ENCODE assay signal across 8 mouse cellular contexts in genomic region chr2:112799995-112800353, GRCm38 (mm10).
A peak's percentile ranks its signal among the peaks of the same experiment; 100 is the strongest.
DNase-seq lines count a peak whose midpoint lies in the region; ATAC-seq lines count a peak whose summit lies in the region.

No protein-coding gene starts in this region.

- H3K4me1 ChIP-seq in midbrain, embryonic 12.5 days = no peaks in the 10 kb centered on the region

- H3K36me3 ChIP-seq in midbrain, embryonic 12.5 days = no peaks in the 10 kb centered on the region

- DNase-seq in urinary bladder, adult 18-20 months (ENCODE audit: low spot score in 2 of 2) = peak; percentile 12 to 34
- DNase-seq in urinary bladder, postnatal 10 days (ENCODE audit: low spot score) = no peak
- peak; percentile 42 for DNase-seq in cerebellum, adult 9-11 months
- peak; percentile 12 to 59 for DNase-seq in frontal cortex, postnatal 14 days (ENCODE audit: low spot score in 2 of 2)
- peak; percentile 57 for DNase-seq in induced T-regulatory cell, adult 2 months (ENCODE audit: low read depth)
- DNase-seq in left cerebral cortex, postnatal 14 days (ENCODE audit: low spot score in 2 of 2) = peak; percentile 49 to 82
- peak; percentile 19 to 64 for DNase-seq in spleen, postnatal 4 days (ENCODE audit: low spot score in 2 of 2)

- no peak overlapping the region for H3K9ac ChIP-seq in midbrain, embryonic 12.5 days (replicated peaks)

- no peak overlapping the region for H3K4me2 ChIP-seq in midbrain, embryonic 12.5 days (replicated peaks)

- intact Hi-C loops in left cerebral cortex, postnatal 14 days (cut with DNase I) = loop anchor here (2.0 to 10.0 kb wide), 3 partner anchors 432 to 635 kb away; no protein-coding TSS in a partner anchor

- WGBS in midbrain, embryonic 12.5 days = 22% methylated on average over 8 of the region's 8 CpGs

- peak; percentile 85 for ATAC-seq in midbrain, embryonic 12.5 days (ENCODE audit: low FRiP score, low read depth)

- H3K9me3 ChIP-seq in midbrain, embryonic 12.5 days = no peaks in the 10 kb centered on the region

- no peak overlapping the region for H3K4me3 ChIP-seq in midbrain, embryonic 12.5 days

- no peaks in the 10 kb centered on the region for H3K27me3 ChIP-seq in midbrain, embryonic 12.5 days

- H3K27ac ChIP-seq in midbrain, embryonic 12.5 days (replicated peaks) = no peak overlapping the region
